Mouse (Mus musculus) thymus, adult 2 months (tissue): ENCODE results near the gene Cdsn. TPM values are rescaled to one million over a fixed set of nuclear protein-coding genes. Genes with fewer than 3 reads are reported as not detected.

Source experiments
- DNase-seq: peaks from one replicate; pipeline ENCODE4 v3.0.0; 2021
- H3K27ac ChIP-seq: fragments of 200-500 bp; 2 replicates; pipeline ENCODE4 v1.5.1; 2012; ENCODE audit warnings: low read length, control low read depth; ENCODE audit not compliant: control insufficient read depth, insufficient read depth
- H3K27me3 ChIP-seq: fragments of 200-500 bp; 2 replicates; pipeline ENCODE4 v1.6.1; 2012; ENCODE audit warnings: mild to moderate bottlenecking, low read length, moderate library complexity, mixed read lengths; ENCODE audit not compliant: control insufficient read depth, insufficient read depth
- H3K36me3 ChIP-seq: fragments of 200-500 bp; 2 replicates; pipeline ENCODE4 v1.6.1; 2012; ENCODE audit warnings: mild to moderate bottlenecking, low read length, moderate library complexity; ENCODE audit not compliant: control insufficient read depth, insufficient read depth
- H3K4me1 ChIP-seq: fragments of 200-500 bp; replicated peaks from 2 replicates; pipeline ENCODE4 v1.6.1; 2012; ENCODE audit warnings: low read length; ENCODE audit not compliant: control insufficient read depth, insufficient read depth
- H3K4me3 ChIP-seq: fragments of 200-500 bp; 2 replicates; pipeline ENCODE4 v1.5.1; 2012; ENCODE audit warnings: mild to moderate bottlenecking, low read length, control low read depth, moderate library complexity; ENCODE audit not compliant: control insufficient read depth, insufficient read depth
- CTCF ChIP-seq: fragments of 200-500 bp; IDR thresholded peaks from 2 replicates; pipeline ENCODE4 v1.5.1; 2012; ENCODE audit warnings: mild to moderate bottlenecking, control low read depth, low read length, moderate library complexity, borderline replicate concordance; ENCODE audit not compliant: control insufficient read depth, poor library complexity, insufficient read depth; ENCODE audit errors: extremely low read depth
- POLR2A ChIP-seq: fragments of 200-500 bp; IDR thresholded peaks from 2 replicates; pipeline ENCODE4 v1.6.1; 2012; ENCODE audit warnings: mild to moderate bottlenecking, low read length, control low read depth, moderate library complexity; ENCODE audit not compliant: control insufficient read depth, poor library complexity, insufficient read depth; ENCODE audit errors: extremely low read depth
- WGBS: fragments of 180-500 bp; shearing (Covaris S2); methylation state at CpG from one replicate; pipeline ENCODE4 v1.1.7; 2018; 5-methylcytosine and 5-hydroxymethylcytosine counted together
- polyA plus RNA-seq: library from polyadenylated mRNA; depleted of rRNA; stranded (reverse); fragments of >200 nt; gene quantifications from 2 replicates; pipeline ENCODE4 v1.2.3, GENCODE M21; 2012

Gene Cdsn
- polyA plus RNA-seq, 1 experiment, result 3.3 TPM

DNA sequence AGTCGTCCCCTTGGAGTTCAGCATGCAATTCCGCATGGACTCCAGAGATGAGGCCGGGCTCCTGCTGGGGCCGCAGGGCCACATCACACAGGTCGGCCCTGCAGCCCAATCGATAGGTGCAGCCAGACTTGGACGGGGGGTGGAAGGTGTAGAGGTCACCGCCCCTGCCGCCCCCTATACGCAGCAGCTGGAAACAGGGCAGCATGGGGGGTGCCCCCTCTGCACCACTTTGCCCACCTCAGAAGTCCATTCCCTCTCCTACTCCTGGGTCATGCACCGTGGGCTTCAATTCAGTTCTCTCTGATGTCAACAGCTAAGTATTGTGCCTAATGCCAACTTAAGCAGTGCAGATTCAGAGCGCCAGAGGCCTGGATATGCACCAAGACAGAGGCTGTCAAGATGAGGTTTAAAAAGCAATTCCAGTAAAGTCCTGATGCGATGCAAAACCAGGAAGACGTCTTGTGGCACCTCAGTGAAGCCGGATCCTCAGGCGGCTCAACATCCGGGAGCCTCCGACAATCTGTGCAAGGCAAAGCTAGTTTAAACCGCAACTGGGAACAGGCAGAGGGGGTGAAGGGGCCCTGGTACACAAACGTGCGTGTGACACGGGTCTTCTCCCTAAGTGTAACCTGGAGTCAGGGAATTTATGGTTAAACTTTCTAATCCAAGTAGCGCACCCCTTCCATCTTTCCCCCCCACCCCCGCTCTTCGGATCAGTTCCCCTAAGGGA, 35.9 kb upstream of the Cdsn start:
- 24% methylated on average over 25 of the region's 25 CpGs for whole genome bisulfite sequencing
- Histone ChIP-seq H3K36me3 (no peaks in the 10 kb centered on the region; the same call in 1 of the 2 replicates), H3K27me3 (no peaks in the 10 kb centered on the region), H3K27ac (no peak overlapping the region), H3K4me1 (peaks cover 20% of the 10 kb centered on the region), H3K4me3 (peak overlapping the region; percentile 67)
- DNase-seq, result peak; percentile 44
- TF ChIP-seq CTCF (no peak), POLR2A (no peak)

DNA sequence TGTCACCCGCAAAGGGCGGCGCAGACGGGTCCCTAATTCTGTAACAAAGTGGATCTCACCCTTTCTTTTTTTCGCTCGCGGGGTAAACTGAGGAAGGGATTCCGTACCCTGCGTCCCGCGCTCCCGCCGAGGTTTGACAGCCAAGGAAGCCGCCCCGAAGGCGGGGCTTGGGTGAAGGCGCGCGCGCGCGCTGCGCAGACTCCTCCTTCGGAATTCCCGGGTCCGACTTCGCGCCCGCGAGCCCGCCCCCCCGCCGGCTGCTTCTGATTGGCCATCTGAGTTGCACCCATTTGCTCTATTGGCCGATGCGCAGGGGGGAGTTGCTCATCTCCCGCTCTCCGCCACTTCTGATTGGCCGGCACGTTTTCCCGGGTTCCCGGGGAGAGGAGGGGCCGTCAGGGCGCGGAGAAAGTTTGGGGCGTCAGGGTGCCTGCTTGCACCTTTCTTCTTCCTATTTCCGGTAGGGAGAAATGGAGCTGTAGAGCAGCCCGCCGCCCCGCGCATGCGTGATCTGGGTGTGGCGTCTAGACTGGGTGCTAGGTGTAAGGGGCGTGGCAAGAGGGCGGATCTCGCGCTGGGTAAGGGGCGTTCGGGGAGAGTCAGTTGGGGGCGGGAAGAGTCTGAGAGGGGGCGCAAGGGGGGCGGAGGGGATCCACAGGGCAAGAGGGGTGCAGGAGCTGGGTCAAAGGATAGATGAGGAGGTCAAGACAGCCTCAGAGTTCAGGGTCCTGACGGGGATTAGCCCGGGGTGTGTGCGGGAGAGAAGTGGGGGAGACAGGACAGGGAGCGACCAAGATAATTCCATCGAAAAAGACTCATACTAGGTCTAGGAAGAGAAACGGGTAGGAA, 35.1 kb upstream of the Cdsn start, which contains the start of the genes Tcf19 and Cchcr1:
Tcf19 (minus strand) TSS at position 173 of the 849 bp plus-strand sequence.
Cchcr1 (plus strand) TSS at position 449 of the 849 bp plus-strand sequence.
- Histone ChIP-seq H3K4me3 (peak within 1 kb of the TSS; percentile 67), H3K27me3 (no peaks in the 10 kb centered on the region), H3K27ac (no peak within 1 kb of the TSS), H3K36me3 (no peaks in the 10 kb centered on the region; the same call in 1 of the 2 replicates), H3K4me1 (peaks cover 20% of the 10 kb centered on the region)
- WGBS, result under 1% methylated on average over 67 of the region's 67 CpGs
- TF ChIP-seq CTCF (peak; percentile 62; the same call in 1 of the 2 replicates), POLR2A (no peak; the same call in 1 of the 2 replicates)
- DNase-seq, result peak; percentile 97

DNA sequence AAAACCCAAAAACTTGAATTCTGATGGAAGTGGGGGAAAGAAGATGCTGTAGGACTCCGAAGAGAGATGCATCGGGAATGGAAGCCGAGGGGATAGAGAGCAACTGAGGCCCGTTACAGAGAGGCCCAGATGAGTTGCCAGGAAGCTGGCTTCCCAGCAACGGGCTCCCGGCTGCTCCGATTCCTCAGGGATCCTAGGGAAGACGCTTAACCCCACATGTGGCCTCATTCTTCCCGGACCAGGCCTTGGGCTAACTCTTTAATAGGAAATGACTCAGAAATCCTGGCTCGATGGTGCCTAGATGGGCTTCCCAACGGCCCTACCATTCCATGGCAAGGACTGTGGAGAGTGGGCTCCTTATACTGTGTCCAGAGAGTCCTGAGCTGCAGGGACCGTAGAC, 34.4 kb upstream of the Cdsn start:
- WGBS, result 23% methylated on average over 12 of the region's 12 CpGs
- Histone ChIP-seq H3K27ac (no peak overlapping the region), H3K36me3 (no peaks in the 10 kb centered on the region; the same call in 1 of the 2 replicates), H3K4me1 (peaks cover 20% of the 10 kb centered on the region), H3K27me3 (no peaks in the 10 kb centered on the region), H3K4me3 (peak overlapping the region; percentile 67)
- TF ChIP-seq POLR2A, result no peak
- no peak for TF ChIP-seq CTCF
- DNase-seq, result peak; percentile 10

DNA sequence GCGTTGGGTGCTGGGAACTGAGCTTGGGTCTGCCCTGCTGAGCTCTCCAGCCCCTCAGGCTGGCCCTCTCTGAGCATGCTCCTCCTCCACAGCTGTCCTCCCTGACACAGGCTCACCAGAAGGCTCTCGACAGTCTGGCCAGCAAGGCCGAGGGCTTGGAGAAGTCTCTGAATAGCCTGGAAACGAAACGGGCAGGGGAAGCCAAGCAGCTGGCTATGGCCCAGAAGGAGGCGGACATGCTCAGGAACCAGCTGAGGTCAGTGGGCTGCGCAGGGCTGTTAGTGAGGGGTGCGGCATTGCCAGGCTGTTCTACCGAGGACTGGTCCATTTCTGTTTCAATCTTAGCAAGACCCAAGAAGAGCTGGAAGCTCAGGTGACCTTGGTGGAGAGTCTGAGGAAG, 27.6 kb upstream of the Cdsn start:
- no peaks in the 10 kb centered on the region for H3K36me3 ChIP-seq
- H3K4me3 ChIP-seq, result no peak overlapping the region
- 90% methylated on average over 9 of the region's 9 CpGs for WGBS
- H3K4me1 ChIP-seq, result peaks cover 14% of the 10 kb centered on the region
- no peak for TF ChIP-seq POLR2A
- no peak for TF ChIP-seq CTCF
- no peak for DNase-seq
- no peak overlapping the region for H3K27ac ChIP-seq
- H3K27me3 ChIP-seq, result no peaks in the 10 kb centered on the region

DNA sequence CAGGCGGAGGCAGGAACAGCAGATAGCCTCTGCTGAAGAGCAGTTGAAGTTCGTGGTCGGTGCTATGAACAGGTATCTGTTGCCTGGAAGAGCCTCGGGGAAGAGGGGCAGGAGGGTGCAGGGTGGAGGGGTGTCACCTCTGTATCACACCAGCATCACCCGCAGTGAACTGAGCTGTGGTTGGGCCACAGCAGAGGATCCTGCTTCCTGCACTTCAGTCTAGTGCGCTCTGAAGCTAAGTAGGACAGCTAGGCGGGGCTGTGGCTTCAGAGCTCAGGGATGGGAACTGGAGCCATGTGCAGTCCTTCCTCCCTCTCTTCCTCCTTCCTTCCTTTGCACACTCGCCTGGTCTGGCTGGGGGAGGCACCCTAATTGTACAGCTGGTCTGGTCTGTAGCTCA, 25.3 kb upstream of the Cdsn start:
- DNase-seq, result peak; percentile 48
- WGBS, result 17% methylated on average over 8 of the region's 8 CpGs
- Histone ChIP-seq H3K27me3 (no peaks in the 10 kb centered on the region), H3K36me3 (no peaks in the 10 kb centered on the region), H3K27ac (peak overlapping the region; percentile 14; the same call in 1 of the 2 replicates), H3K4me1 (peaks cover 14% of the 10 kb centered on the region), H3K4me3 (no peak overlapping the region)
- no peak for TF ChIP-seq POLR2A
- peak; percentile 11; the same call in 1 of the 2 replicates for TF ChIP-seq CTCF

DNA sequence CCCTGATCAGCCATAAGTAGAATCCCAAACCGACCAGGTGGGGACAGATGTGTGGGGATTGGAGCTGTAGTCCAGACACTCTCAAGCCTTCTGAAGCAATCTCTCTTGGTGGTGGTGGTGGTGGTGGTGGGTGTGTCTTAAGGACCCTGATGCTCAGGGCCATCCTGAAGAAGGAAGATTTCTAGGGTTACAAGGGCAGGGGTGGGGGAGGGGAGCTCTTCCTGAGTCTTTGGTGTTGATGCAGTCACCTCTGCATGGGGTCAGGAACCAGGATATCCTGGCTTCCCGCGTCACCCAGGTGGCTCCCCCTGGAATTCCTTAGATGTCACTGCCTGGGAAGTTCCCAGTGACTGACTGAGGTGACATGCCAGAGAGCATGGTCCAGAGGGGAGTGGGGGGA, 19.6 kb upstream of the Cdsn start:
- WGBS, result 15% methylated on average over 3 of the region's 3 CpGs
- Histone ChIP-seq H3K27me3 (no peaks in the 10 kb centered on the region), H3K4me1 (peaks cover under 1% of the 10 kb centered on the region; the same call in 1 of the 2 replicates), H3K27ac (no peak overlapping the region), H3K36me3 (no peaks in the 10 kb centered on the region), H3K4me3 (no peak overlapping the region)
- no peak for DNase-seq
- TF ChIP-seq CTCF, result no peak
- no peak for TF ChIP-seq POLR2A
